Mouse (Mus musculus): ENCODE data around the gene Fthl17c. TPM values are rescaled to one million over a fixed set of nuclear protein-coding genes. Genes with fewer than 3 reads are reported as not detected.
"Not testable (repeated sequence)": the region's sequence is repeated elsewhere in the genome, so short reads cannot be mapped to it uniquely, and the experiment has no call there.

The Fthl17c gene
- polyA plus RNA-seq (2015; fragmentation: Nextera tagmentation; extraction: Ambion mirVana): not detected in 2 replicates

- no CpG with 5 or more reads among the region's 11 CpGs for WGBS
- H3K4me3 ChIP-seq (ENCODE audit: low read depth, low read length); H3K27me3 ChIP-seq (replicated peaks; ENCODE audit: control insufficient read depth, insufficient read depth, low read length); H3K9ac ChIP-seq (ENCODE audit: low read depth, low read length); H3K4me2 ChIP-seq (replicated peaks; ENCODE audit: low read depth); H3K4me1 ChIP-seq (replicated peaks; ENCODE audit: control insufficient read depth, insufficient read depth, low read length); ATAC-seq; H3K36me3 ChIP-seq (ENCODE audit: control insufficient read depth, insufficient read depth); H3K9me3 ChIP-seq (ENCODE audit: control insufficient read depth); H3K27ac ChIP-seq (ENCODE audit: low read depth, low read length): not testable (repeated sequence)
Observed at GRCm38 (mm10) chrX:8976459-8976858, at the start of gene Fthl17c. TSS of gene Fthl17c (minus strand) at chrX:8976559.

GRCm38 (mm10) chrX:9019481-9019880 lies 43.1 kb upstream of the Fthl17c start:
- Histone ChIP-seq H3K9ac (ENCODE audit: low read depth, low read length) (no peak overlapping the region), H3K27me3 (replicated peaks; ENCODE audit: control insufficient read depth, insufficient read depth, low read length) (no peaks in the 10 kb centered on the region), H3K36me3 (ENCODE audit: control insufficient read depth, insufficient read depth) (no peaks in the 10 kb centered on the region), H3K4me2 (replicated peaks; ENCODE audit: low read depth) (no peak overlapping the region), H3K27ac (ENCODE audit: low read depth, low read length) (no peak overlapping the region), H3K4me1 (replicated peaks; ENCODE audit: control insufficient read depth, insufficient read depth, low read length) (no peaks in the 10 kb centered on the region), H3K9me3 (ENCODE audit: control insufficient read depth) (no peaks in the 10 kb centered on the region), H3K4me3 (ENCODE audit: low read depth, low read length) (no peak overlapping the region)
- 53% methylated on average over 10 of the region's 10 CpGs for WGBS
- no peak for TF ChIP-seq CTCF (IDR thresholded peaks at IDR 0.05; ENCODE audit: low read depth)
- no peak for ATAC-seq

GRCm38 (mm10) chrX:9016079-9016478 lies 39.7 kb upstream of the Fthl17c start:
- no peak overlapping the region for H3K9ac ChIP-seq (ENCODE audit: low read depth, low read length)
- no peak overlapping the region for H3K27ac ChIP-seq (ENCODE audit: low read depth, low read length)
- 60% methylated on average over 1 of the region's 1 CpGs for WGBS
- TF ChIP-seq CTCF (IDR thresholded peaks at IDR 0.05; ENCODE audit: low read depth): no peak
- no peak overlapping the region for H3K4me3 ChIP-seq (ENCODE audit: low read depth, low read length)
- no peaks in the 10 kb centered on the region for H3K4me1 ChIP-seq (replicated peaks; ENCODE audit: control insufficient read depth, insufficient read depth, low read length)
- H3K27me3 ChIP-seq (replicated peaks; ENCODE audit: control insufficient read depth, insufficient read depth, low read length): no peaks in the 10 kb centered on the region
- ATAC-seq: no peak
- no peaks in the 10 kb centered on the region for H3K9me3 ChIP-seq (ENCODE audit: control insufficient read depth)
- H3K4me2 ChIP-seq (replicated peaks; ENCODE audit: low read depth): no peak overlapping the region
- H3K36me3 ChIP-seq (ENCODE audit: control insufficient read depth, insufficient read depth): no peaks in the 10 kb centered on the region

- H3K4me1 ChIP-seq (replicated peaks; ENCODE audit: control insufficient read depth, insufficient read depth, low read length); ATAC-seq; H3K4me2 ChIP-seq (replicated peaks; ENCODE audit: low read depth); H3K9me3 ChIP-seq (ENCODE audit: control insufficient read depth); H3K4me3 ChIP-seq (ENCODE audit: low read depth, low read length); H3K9ac ChIP-seq (ENCODE audit: low read depth, low read length); H3K27ac ChIP-seq (ENCODE audit: low read depth, low read length); H3K27me3 ChIP-seq (replicated peaks; ENCODE audit: control insufficient read depth, insufficient read depth, low read length); H3K36me3 ChIP-seq (ENCODE audit: control insufficient read depth, insufficient read depth): not testable (repeated sequence)
- no CpG with 5 or more reads among the region's 9 CpGs for WGBS
Observed at GRCm38 (mm10) chrX:8986655-8987054, 10.3 kb upstream of the Fthl17c start, which contains the start of gene Fthl17d. TSS of gene Fthl17d (minus strand) at chrX:8986755.

- H3K27ac ChIP-seq (ENCODE audit: low read depth, low read length); H3K9ac ChIP-seq (ENCODE audit: low read depth, low read length); H3K36me3 ChIP-seq (ENCODE audit: control insufficient read depth, insufficient read depth); ATAC-seq; H3K4me1 ChIP-seq (replicated peaks; ENCODE audit: control insufficient read depth, insufficient read depth, low read length); H3K4me3 ChIP-seq (ENCODE audit: low read depth, low read length); H3K27me3 ChIP-seq (replicated peaks; ENCODE audit: control insufficient read depth, insufficient read depth, low read length); H3K9me3 ChIP-seq (ENCODE audit: control insufficient read depth); H3K4me2 ChIP-seq (replicated peaks; ENCODE audit: low read depth): not testable (repeated sequence)
- TF ChIP-seq CTCF (IDR thresholded peaks at IDR 0.05; ENCODE audit: low read depth): peak; percentile 31
- WGBS: 48% methylated on average over 4 of the region's 4 CpGs
Observed at GRCm38 (mm10) chrX:8964618-8965017, 11.7 kb downstream of the Fthl17c start.

GRCm38 (mm10) chrX:8962875-8963274 lies 13.5 kb downstream of the Fthl17c start, which contains the start of gene Fthl17b:
TSS of gene Fthl17b (minus strand) at chrX:8962975.
- not testable (repeated sequence) for H3K27ac ChIP-seq (ENCODE audit: low read depth, low read length); H3K4me2 ChIP-seq (replicated peaks; ENCODE audit: low read depth); H3K4me1 ChIP-seq (replicated peaks; ENCODE audit: control insufficient read depth, insufficient read depth, low read length); H3K9ac ChIP-seq (ENCODE audit: low read depth, low read length); H3K36me3 ChIP-seq (ENCODE audit: control insufficient read depth, insufficient read depth); ATAC-seq; H3K27me3 ChIP-seq (replicated peaks; ENCODE audit: control insufficient read depth, insufficient read depth, low read length); H3K4me3 ChIP-seq (ENCODE audit: low read depth, low read length); H3K9me3 ChIP-seq (ENCODE audit: control insufficient read depth)
- WGBS: 88% methylated on average over 4 of the region's 11 CpGs

GRCm38 (mm10) chrX:8948130-8948805 lies 28.1 kb downstream of the Fthl17c start:
- TF ChIP-seq CTCF (IDR thresholded peaks at IDR 0.05; ENCODE audit: low read depth): peak; percentile 83
- H3K9me3 ChIP-seq (ENCODE audit: control insufficient read depth); H3K27me3 ChIP-seq (replicated peaks; ENCODE audit: control insufficient read depth, insufficient read depth, low read length); H3K4me1 ChIP-seq (replicated peaks; ENCODE audit: control insufficient read depth, insufficient read depth, low read length); H3K36me3 ChIP-seq (ENCODE audit: control insufficient read depth, insufficient read depth); H3K4me2 ChIP-seq (replicated peaks; ENCODE audit: low read depth); H3K9ac ChIP-seq (ENCODE audit: low read depth, low read length); ATAC-seq; H3K27ac ChIP-seq (ENCODE audit: low read depth, low read length); H3K4me3 ChIP-seq (ENCODE audit: low read depth, low read length): not testable (repeated sequence)
- whole genome bisulfite sequencing: 17% methylated on average over 5 of the region's 7 CpGs
